Mouse (Mus musculus) hindbrain, postnatal 0 days (tissue): ENCODE results near the gene Hbq1a. TPM values are rescaled to one million over a fixed set of nuclear protein-coding genes. Genes with fewer than 3 reads are reported as not detected.
"Not testable (repeated sequence)": the region's sequence is repeated elsewhere in the genome, so short reads cannot be mapped to it uniquely, and the experiment has no call there.

ENCODE experiments used
- ATAC-seq: fragments of 200-750 bp; cut with Nextera tagmentation; 2 replicates; pipeline ENCODE4 v1.8.0; 2017; ENCODE audit warnings: mild to moderate bottlenecking, moderate TSS enrichment, moderate library complexity
- DNase-seq: peaks from one replicate; pipeline ENCODE4 v3.0.0-alpha.2; 2015; ENCODE audit warnings: low spot score
- H3K27ac ChIP-seq: fragments of 300-500 bp; sonication (generic); 2 replicates; pipeline ENCODE4 v1.5.1; 2014; ENCODE audit warnings: mild to moderate bottlenecking
- H3K27me3 ChIP-seq: fragments of 300-500 bp; sonication (generic); 2 replicates; pipeline ENCODE4 v1.6.1; 2014; ENCODE audit warnings: low read length, mixed read lengths; ENCODE audit not compliant: insufficient read depth
- H3K36me3 ChIP-seq: fragments of 300-500 bp; sonication (generic); 2 replicates; pipeline ENCODE4 v1.6.1; 2014; ENCODE audit warnings: low read length, mixed read lengths; ENCODE audit not compliant: insufficient read depth
- H3K4me1 ChIP-seq: fragments of 300-500 bp; sonication (generic); 2 replicates; pipeline ENCODE4 v1.6.1; 2014; ENCODE audit warnings: antibody characterized with exemption, low read length, mixed read lengths; ENCODE audit not compliant: insufficient read depth
- H3K4me2 ChIP-seq: fragments of 300-500 bp; sonication (generic); 2 replicates; pipeline ENCODE4 v1.6.1; 2014; ENCODE audit warnings: low read depth, mild to moderate bottlenecking, low read length, moderate library complexity, mixed read lengths
- H3K4me3 ChIP-seq: fragments of 300-500 bp; sonication (generic); 2 replicates; pipeline ENCODE4 v1.5.1; 2014; ENCODE audit warnings: low read length
- H3K9ac ChIP-seq: fragments of 300-500 bp; sonication (generic); replicated peaks from 2 replicates; pipeline ENCODE4 v1.6.1; 2014; ENCODE audit warnings: mild to moderate bottlenecking, low read length, moderate library complexity, mixed read lengths
- H3K9me3 ChIP-seq: fragments of 300-500 bp; sonication (generic); 2 replicates; pipeline ENCODE4 v1.6.1; 2016; ENCODE audit warnings: low read length, mixed read lengths
- CTCF ChIP-seq: IDR thresholded peaks from 2 replicates; pipeline ENCODE4 v1.5.1; 2016; ENCODE audit warnings: antibody characterized with exemption, control low read depth, low read depth
- WGBS: fragments of 180-500 bp; shearing (Covaris S2); extraction: QIAGEN DNeasy Blood & Tissue Kit; methylation state at CpG from one replicate; pipeline ENCODE4 v1.1.7; 2014; 5-methylcytosine and 5-hydroxymethylcytosine counted together
- polyA plus RNA-seq: library from polyadenylated mRNA; unstranded; fragments of >200 nt; fragmentation: Nextera tagmentation; extraction: Ambion mirVana; gene quantifications from 2 replicates; pipeline ENCODE4 v1.2.1, GENCODE M21; 2015
- total RNA-seq: library from RNA; depleted of rRNA; stranded (reverse); fragments of >200 nt; gene quantifications from 2 replicates; pipeline ENCODE4 v1.2.3, GENCODE M21; 2014

Hbq1a gene
- total and polyA plus RNA-seq, 2 experiments from 2014 or later: 2.0 to 5.6 TPM

- no peak overlapping the region for H3K27ac ChIP-seq
- no peaks in the 10 kb centered on the region for H3K27me3 ChIP-seq
- no peak overlapping the region for H3K9ac ChIP-seq
- DNase-seq (no peak), ATAC-seq (no peak)
- no peak for TF ChIP-seq CTCF
- H3K4me2 ChIP-seq: no peak overlapping the region
- H3K9me3 ChIP-seq: no peaks in the 10 kb centered on the region
- no peak overlapping the region for H3K4me3 ChIP-seq
- WGBS: 86% methylated on average over 7 of the region's 7 CpGs
- no peaks in the 10 kb centered on the region for H3K36me3 ChIP-seq
- H3K4me1 ChIP-seq: no peaks in the 10 kb centered on the region
Measured at GRCm38 (mm10) chr11:32285031-32285775, 14.7 kb upstream of the Hbq1a start.

- not testable (repeated sequence) for H3K27ac ChIP-seq, H3K27me3 ChIP-seq, H3K4me1 ChIP-seq, H3K36me3 ChIP-seq, DNase-seq, H3K4me2 ChIP-seq, H3K9ac ChIP-seq, H3K4me3 ChIP-seq, ATAC-seq, H3K9me3 ChIP-seq
- peak; percentile 5; the same call in 1 of the 2 replicates for TF ChIP-seq CTCF
Measured at GRCm38 (mm10) chr11:32285887-32286286, 14.0 kb upstream of the Hbq1a start.

DNA sequence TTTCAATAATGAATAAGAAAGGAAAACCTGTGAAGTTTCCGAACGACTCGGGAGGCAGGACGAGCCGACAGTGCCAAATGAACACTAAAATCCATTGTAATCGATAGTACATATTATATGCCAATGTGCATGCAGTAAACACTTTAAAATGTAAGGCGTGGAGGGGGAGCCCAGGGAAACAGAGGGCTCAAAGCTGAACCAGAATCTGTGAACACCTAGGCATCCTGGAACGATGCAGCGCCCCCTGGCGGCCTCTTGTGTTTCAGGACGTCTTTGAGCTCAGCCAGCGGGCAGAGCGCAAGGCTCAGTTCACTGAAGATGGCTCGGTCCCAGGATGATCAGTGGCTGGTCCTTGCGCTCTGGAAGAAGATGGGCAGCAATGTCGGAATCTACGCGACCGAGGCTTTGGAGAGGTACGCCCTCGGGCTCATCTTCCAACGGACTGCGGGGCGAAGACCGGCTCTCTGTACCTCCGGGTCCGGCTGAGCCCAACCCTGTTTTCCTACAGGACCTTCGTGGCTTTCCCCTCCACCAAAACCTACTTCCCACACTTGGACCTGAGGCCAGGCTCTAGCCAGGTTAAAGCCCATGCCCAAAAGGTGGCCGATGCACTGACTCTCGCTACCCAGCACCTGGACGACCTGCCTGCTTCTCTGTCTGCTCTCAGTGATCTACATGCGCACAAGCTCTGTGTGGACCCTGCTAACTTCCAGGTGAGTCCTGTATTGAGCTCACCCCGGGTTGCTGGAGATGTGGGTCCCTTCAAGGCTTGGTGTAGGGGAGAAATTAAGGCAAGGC lies 13.0 kb upstream of the Hbq1a start, which contains the start of gene Hbq1b:
TSS of gene Hbq1b (plus strand) at position 271 of the 798 bp plus-strand sequence.
- H3K9me3 ChIP-seq, H3K27ac ChIP-seq, H3K36me3 ChIP-seq, H3K4me1 ChIP-seq, H3K9ac ChIP-seq, H3K27me3 ChIP-seq: not testable (repeated sequence)
- peak within 1 kb of the TSS; percentile 49 for H3K4me2 ChIP-seq
- TF ChIP-seq CTCF: peak; percentile 86
- ATAC-seq: peak; percentile 78
- peak; percentile 74 for DNase-seq
- H3K4me3 ChIP-seq: peak within 1 kb of the TSS; percentile 19; the same call in 1 of the 2 replicates
- 22% methylated on average over 30 of the region's 33 CpGs for WGBS

DNA sequence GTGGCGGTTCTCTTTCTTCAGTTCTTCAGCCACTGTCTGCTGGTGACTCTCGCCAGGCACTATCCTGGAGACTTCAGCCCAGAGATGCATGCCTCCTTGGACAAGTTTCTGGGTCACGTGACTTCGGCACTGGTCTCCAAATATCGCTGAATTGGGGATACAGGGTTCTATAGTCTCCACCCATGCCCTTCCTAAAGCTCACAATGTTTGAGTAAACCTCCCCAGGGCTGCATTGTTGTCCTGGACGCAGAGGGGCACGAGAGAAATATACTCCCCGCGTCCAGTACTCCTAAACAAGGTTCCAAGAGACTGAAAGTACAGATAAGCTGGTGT lies 12.4 kb upstream of the Hbq1a start:
- no peak for TF ChIP-seq CTCF
- DNase-seq (no peak), ATAC-seq (0 out of 2 replicates have a peak, but pooled peaks have one; percentile 19)
- no peak overlapping the region for H3K27ac ChIP-seq
- no peaks in the 10 kb centered on the region for H3K9me3 ChIP-seq
- H3K4me1 ChIP-seq: no peaks in the 10 kb centered on the region
- H3K36me3 ChIP-seq: no peaks in the 10 kb centered on the region
- H3K27me3 ChIP-seq: no peaks in the 10 kb centered on the region
- no peak overlapping the region for H3K4me3 ChIP-seq
- peak overlapping the region; percentile 49; the same call in 1 of the 2 replicates for H3K4me2 ChIP-seq
- WGBS: 72% methylated on average over 9 of the region's 9 CpGs
- H3K9ac ChIP-seq: no peak overlapping the region

DNA sequence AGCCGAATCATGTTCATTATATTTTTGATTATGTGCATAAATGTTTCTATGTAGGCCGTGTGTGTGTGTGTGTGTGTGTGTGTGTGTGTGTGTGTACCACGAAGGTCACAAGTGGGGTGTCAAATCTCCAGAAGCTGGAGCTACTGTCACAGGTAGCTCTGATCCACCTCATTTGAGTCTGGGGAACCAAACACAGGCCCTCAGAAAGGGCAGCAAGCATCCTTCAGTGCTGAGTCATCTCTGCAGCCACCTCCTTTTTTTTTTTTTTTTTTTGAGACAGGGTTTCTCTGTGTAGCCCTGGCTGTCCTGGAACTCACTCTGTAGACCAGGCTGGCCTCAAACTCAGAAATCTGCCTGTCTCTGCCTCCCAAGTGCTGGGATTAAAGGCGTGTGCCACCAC lies 7.0 kb upstream of the Hbq1a start:
- H3K9ac ChIP-seq, H3K36me3 ChIP-seq, H3K27me3 ChIP-seq, ATAC-seq, H3K4me1 ChIP-seq, H3K9me3 ChIP-seq, H3K27ac ChIP-seq, H3K4me2 ChIP-seq, DNase-seq, H3K4me3 ChIP-seq: not testable (repeated sequence)
- WGBS: 89% methylated on average over 4 of the region's 4 CpGs

GRCm38 (mm10) chr11:32293479-32293878 lies 6.4 kb upstream of the Hbq1a start:
- ATAC-seq: not testable (repeated sequence)

DNA sequence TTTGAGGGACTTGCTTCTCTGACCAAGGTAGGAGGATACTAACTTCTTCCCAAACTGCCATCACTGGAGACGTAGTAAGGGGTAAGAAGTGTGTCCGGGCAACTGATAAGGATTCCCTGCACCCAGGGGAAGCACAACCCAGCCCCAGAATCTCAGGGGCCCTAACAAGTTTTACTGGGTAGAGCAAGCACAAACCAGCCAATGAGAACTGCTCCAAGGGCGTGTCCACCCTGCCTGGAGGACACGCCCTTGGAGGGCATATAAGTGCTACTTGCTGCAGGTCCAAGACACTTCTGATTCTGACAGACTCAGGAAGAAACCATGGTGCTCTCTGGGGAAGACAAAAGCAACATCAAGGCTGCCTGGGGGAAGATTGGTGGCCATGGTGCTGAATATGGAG lies 3.7 kb upstream of the Hbq1a start, which contains the start of gene Hba-a2:
TSS of gene Hba-a2 (plus strand) at position 287 of the 400 bp plus-strand sequence.
- H3K9ac ChIP-seq, ATAC-seq: not testable (repeated sequence)
- WGBS: no CpG with 5 or more reads among the region's 4 CpGs

More at GRCm38 (mm10) chr11:32293479-32293878, 6.4 kb upstream of the Hbq1a start:
- H3K4me2 ChIP-seq, H3K36me3 ChIP-seq, H3K27ac ChIP-seq, H3K4me3 ChIP-seq, H3K4me1 ChIP-seq, H3K27me3 ChIP-seq, DNase-seq, H3K9me3 ChIP-seq, H3K9ac ChIP-seq: not testable (repeated sequence)
- 76% methylated on average over 3 of the region's 3 CpGs for WGBS

GRCm38 (mm10) chr11:32297417-32297816 lies 2.5 kb upstream of the Hbq1a start:
- not testable (repeated sequence) for H3K9me3 ChIP-seq, H3K4me2 ChIP-seq, H3K27me3 ChIP-seq, H3K9ac ChIP-seq, H3K36me3 ChIP-seq, ATAC-seq, DNase-seq, H3K4me1 ChIP-seq, H3K27ac ChIP-seq, H3K4me3 ChIP-seq
- WGBS: 54% methylated on average over 2 of the region's 2 CpGs

More for the DNA sequence above, 3.7 kb upstream of the Hbq1a start, which contains the start of gene Hba-a2:
- not testable (repeated sequence) for H3K36me3 ChIP-seq, H3K4me1 ChIP-seq, DNase-seq, H3K27ac ChIP-seq, H3K4me2 ChIP-seq, H3K4me3 ChIP-seq, H3K27me3 ChIP-seq, H3K9me3 ChIP-seq
